Mouse (Mus musculus): Measurements from ENCODE around the gene Clec4g. TPM values are rescaled to one million over a fixed set of nuclear protein-coding genes. Genes with fewer than 3 reads are reported as not detected.

The Clec4g gene
- polyA plus RNA-seq, 1 experiment = not detected

GRCm38 (mm10) chr8:3690774-3691173, 29.7 kb downstream of the Clec4g start:
- 45% methylated on average over 3 of the region's 3 CpGs for WGBS
- DNase-seq = no peak
- Histone ChIP-seq H3K27ac (ENCODE audit: insufficient read depth, low read length) (no peak overlapping the region), H3K4me1 (ENCODE audit: control insufficient read depth, insufficient read depth, low read length) (no peaks in the 10 kb centered on the region), H3K4me3 (replicated peaks; ENCODE audit: insufficient read depth, low read depth, low read length) (no peak overlapping the region), H3K27me3 (ENCODE audit: control insufficient read depth, insufficient read depth, low read length) (no peaks in the 10 kb centered on the region)
- TF ChIP-seq CTCF (IDR thresholded peaks at IDR 0.05; ENCODE audit: borderline replicate concordance, insufficient read depth, low read depth, low read length) (no peak), POLR2A (IDR thresholded peaks at IDR 0.05; ENCODE audit: borderline replicate concordance, insufficient read depth, low read length) (no peak)

GRCm38 (mm10) chr8:3687537-3687936, 32.9 kb downstream of the Clec4g start:
- no peak overlapping the region for H3K27ac ChIP-seq (ENCODE audit: insufficient read depth, low read length)
- 78% methylated on average over 6 of the region's 6 CpGs for WGBS

GRCm38 (mm10) chr8:3685422-3685821, 35.0 kb downstream of the Clec4g start:
- TF ChIP-seq CTCF (IDR thresholded peaks at IDR 0.05; ENCODE audit: borderline replicate concordance, insufficient read depth, low read depth, low read length) (no peak), POLR2A (IDR thresholded peaks at IDR 0.05; ENCODE audit: borderline replicate concordance, insufficient read depth, low read length) (no peak)
- WGBS = 83% methylated on average over 5 of the region's 5 CpGs

More at GRCm38 (mm10) chr8:3687537-3687936, 32.9 kb downstream of the Clec4g start:
- peaks cover 11% of the 10 kb centered on the region for H3K4me1 ChIP-seq (ENCODE audit: control insufficient read depth, insufficient read depth, low read length)
- no peak for DNase-seq
- H3K4me3 ChIP-seq (replicated peaks; ENCODE audit: insufficient read depth, low read depth, low read length) = no peak overlapping the region
- H3K27me3 ChIP-seq (ENCODE audit: control insufficient read depth, insufficient read depth, low read length) = no peaks in the 10 kb centered on the region
- TF ChIP-seq POLR2A (IDR thresholded peaks at IDR 0.05; ENCODE audit: borderline replicate concordance, insufficient read depth, low read length) (no peak), CTCF (IDR thresholded peaks at IDR 0.05; ENCODE audit: borderline replicate concordance, insufficient read depth, low read depth, low read length) (no peak)

GRCm38 (mm10) chr8:3684530-3684929, 35.9 kb downstream of the Clec4g start:
- DNase-seq = no peak
- Histone ChIP-seq H3K4me3 (replicated peaks; ENCODE audit: insufficient read depth, low read depth, low read length) (no peak overlapping the region), H3K27me3 (ENCODE audit: control insufficient read depth, insufficient read depth, low read length) (no peaks in the 10 kb centered on the region), H3K27ac (ENCODE audit: insufficient read depth, low read length) (no peak overlapping the region), H3K4me1 (ENCODE audit: control insufficient read depth, insufficient read depth, low read length) (peaks cover 20% of the 10 kb centered on the region)
- no peak for TF ChIP-seq POLR2A (IDR thresholded peaks at IDR 0.05; ENCODE audit: borderline replicate concordance, insufficient read depth, low read length)
- no peak for TF ChIP-seq CTCF (IDR thresholded peaks at IDR 0.05; ENCODE audit: borderline replicate concordance, insufficient read depth, low read depth, low read length)

More at GRCm38 (mm10) chr8:3685422-3685821, 35.0 kb downstream of the Clec4g start:
- no peak for DNase-seq
- no peak overlapping the region for H3K27ac ChIP-seq (ENCODE audit: insufficient read depth, low read length)
- H3K4me3 ChIP-seq (replicated peaks; ENCODE audit: insufficient read depth, low read depth, low read length) = no peak overlapping the region
- H3K4me1 ChIP-seq (ENCODE audit: control insufficient read depth, insufficient read depth, low read length) = peaks cover 16% of the 10 kb centered on the region
- H3K27me3 ChIP-seq (ENCODE audit: control insufficient read depth, insufficient read depth, low read length) = no peaks in the 10 kb centered on the region

- Histone ChIP-seq H3K4me1 (ENCODE audit: control insufficient read depth, insufficient read depth, low read length) (peaks cover 23% of the 10 kb centered on the region), H3K4me3 (replicated peaks; ENCODE audit: insufficient read depth, low read depth, low read length) (no peak overlapping the region), H3K27me3 (ENCODE audit: control insufficient read depth, insufficient read depth, low read length) (no peaks in the 10 kb centered on the region), H3K27ac (ENCODE audit: insufficient read depth, low read length) (peak overlapping the region; percentile 62)
- peak; percentile 83 to 87 for DNase-seq
- TF ChIP-seq POLR2A (IDR thresholded peaks at IDR 0.05; ENCODE audit: borderline replicate concordance, insufficient read depth, low read length) (no peak), CTCF (IDR thresholded peaks at IDR 0.05; ENCODE audit: borderline replicate concordance, insufficient read depth, low read depth, low read length) (no peak)
- 4% methylated on average over 6 of the region's 6 CpGs for WGBS
Observed at GRCm38 (mm10) chr8:3683408-3684176, 36.9 kb downstream of the Clec4g start.

GRCm38 (mm10) chr8:3682435-3682834, 38.0 kb downstream of the Clec4g start:
- Histone ChIP-seq H3K27ac (ENCODE audit: insufficient read depth, low read length) (peak overlapping the region; percentile 62), H3K4me1 (ENCODE audit: control insufficient read depth, insufficient read depth, low read length) (peaks cover 26% of the 10 kb centered on the region), H3K4me3 (replicated peaks; ENCODE audit: insufficient read depth, low read depth, low read length) (no peak overlapping the region), H3K27me3 (ENCODE audit: control insufficient read depth, insufficient read depth, low read length) (no peaks in the 10 kb centered on the region)
- 19% methylated on average over 5 of the region's 5 CpGs for WGBS
- TF ChIP-seq CTCF (IDR thresholded peaks at IDR 0.05; ENCODE audit: borderline replicate concordance, insufficient read depth, low read depth, low read length) (no peak), POLR2A (IDR thresholded peaks at IDR 0.05; ENCODE audit: borderline replicate concordance, insufficient read depth, low read length) (no peak)
- peak; percentile 33 to 39 for DNase-seq

GRCm38 (mm10) chr8:3679656-3680055, 40.8 kb downstream of the Clec4g start:
- TF ChIP-seq CTCF (IDR thresholded peaks at IDR 0.05; ENCODE audit: borderline replicate concordance, insufficient read depth, low read depth, low read length) (no peak), POLR2A (IDR thresholded peaks at IDR 0.05; ENCODE audit: borderline replicate concordance, insufficient read depth, low read length) (no peak)
- H3K27me3 ChIP-seq (ENCODE audit: control insufficient read depth, insufficient read depth, low read length) = no peaks in the 10 kb centered on the region
- peak overlapping the region; percentile 57 for H3K4me3 ChIP-seq (replicated peaks; ENCODE audit: insufficient read depth, low read depth, low read length)
- H3K4me1 ChIP-seq (ENCODE audit: control insufficient read depth, insufficient read depth, low read length) = peaks cover 26% of the 10 kb centered on the region
- H3K27ac ChIP-seq (ENCODE audit: insufficient read depth, low read length) = peak overlapping the region; percentile 47
- no peak for DNase-seq
- WGBS = 49% methylated on average over 5 of the region's 5 CpGs

- TF ChIP-seq CTCF (IDR thresholded peaks at IDR 0.05; ENCODE audit: borderline replicate concordance, insufficient read depth, low read depth, low read length) (no peak), POLR2A (IDR thresholded peaks at IDR 0.05; ENCODE audit: borderline replicate concordance, insufficient read depth, low read length) (peak; percentile 27; the same call in 1 of the 2 replicates)
- Histone ChIP-seq H3K4me1 (ENCODE audit: control insufficient read depth, insufficient read depth, low read length) (peaks cover 26% of the 10 kb centered on the region), H3K4me3 (replicated peaks; ENCODE audit: insufficient read depth, low read depth, low read length) (peak overlapping the region; percentile 57), H3K27me3 (ENCODE audit: control insufficient read depth, insufficient read depth, low read length) (no peaks in the 10 kb centered on the region), H3K27ac (ENCODE audit: insufficient read depth, low read length) (peak overlapping the region; percentile 47)
- WGBS = 42% methylated on average over 23 of the region's 23 CpGs
- DNase-seq = peak; percentile 67 to 76
Observed at GRCm38 (mm10) chr8:3679236-3679635, 41.2 kb downstream of the Clec4g start.

Data from cerebellum, adult 2 months (tissue).